Mouse (Mus musculus): ENCODE measurements around the gene Chl1. TPM values are rescaled to one million over a fixed set of nuclear protein-coding genes. Genes with fewer than 3 reads are reported as not detected.

Chl1 gene
- polyA plus RNA-seq, 1 experiment from 2014 or later: 0.86 TPM

GRCm38 (mm10) chr6:103677072-103677471 is 166.7 kb downstream of the Chl1 start:
- Histone ChIP-seq H3K9me3 (replicated peaks) (no peaks in the 10 kb centered on the region), H3K27ac (no peak overlapping the region), H3K27me3 (no peaks in the 10 kb centered on the region), H3K4me1 (0 out of 2 replicates have a peak, but pooled peaks cover 4% of the 10 kb centered on the region), H3K36me3 (no peaks in the 10 kb centered on the region), H3K4me3 (replicated peaks) (no peak overlapping the region), H3K9ac (no peak overlapping the region), H3K4me2 (no peak overlapping the region)
- 90% methylated on average over 1 of the region's 1 CpGs for WGBS
- no peak for ATAC-seq (replicated peaks; ENCODE audit: low FRiP score)

- Histone ChIP-seq H3K27ac (no peak overlapping the region), H3K9ac (no peak overlapping the region), H3K4me3 (replicated peaks) (no peak overlapping the region), H3K36me3 (no peaks in the 10 kb centered on the region), H3K4me2 (no peak overlapping the region), H3K4me1 (no peaks in the 10 kb centered on the region), H3K27me3 (no peaks in the 10 kb centered on the region), H3K9me3 (replicated peaks) (no peaks in the 10 kb centered on the region)
- 18% methylated on average over 8 of the region's 8 CpGs for WGBS
- peak; percentile 60 for ATAC-seq (replicated peaks; ENCODE audit: low FRiP score)
Observed at GRCm38 (mm10) chr6:103682854-103683574, 172.6 kb downstream of the Chl1 start.

- Histone ChIP-seq H3K27me3 (no peaks in the 10 kb centered on the region), H3K36me3 (no peaks in the 10 kb centered on the region), H3K9me3 (replicated peaks) (no peaks in the 10 kb centered on the region), H3K9ac (no peak overlapping the region), H3K4me1 (no peaks in the 10 kb centered on the region; the same call in 1 of the 2 replicates), H3K4me2 (no peak overlapping the region), H3K4me3 (replicated peaks) (no peak overlapping the region), H3K27ac (no peak overlapping the region)
- no peak; the same call in 1 of the 2 replicates for ATAC-seq (replicated peaks; ENCODE audit: low FRiP score)
- 46% methylated on average over 3 of the region's 3 CpGs for WGBS
Observed at GRCm38 (mm10) chr6:103692511-103692910, 182.1 kb downstream of the Chl1 start.

GRCm38 (mm10) chr6:103697349-103698028 is 187.1 kb downstream of the Chl1 start:
- no peak overlapping the region for H3K27ac ChIP-seq
- H3K4me3 ChIP-seq (replicated peaks): no peak overlapping the region
- H3K4me2 ChIP-seq: no peak overlapping the region
- H3K9ac ChIP-seq: no peak overlapping the region
- no peaks in the 10 kb centered on the region for H3K27me3 ChIP-seq
- no peaks in the 10 kb centered on the region for H3K36me3 ChIP-seq
- H3K4me1 ChIP-seq: no peaks in the 10 kb centered on the region; the same call in 1 of the 2 replicates
- no peak for ATAC-seq (replicated peaks; ENCODE audit: low FRiP score)
- WGBS: 57% methylated on average over 7 of the region's 7 CpGs
- no peaks in the 10 kb centered on the region for H3K9me3 ChIP-seq (replicated peaks)

- Histone ChIP-seq H3K4me1 (no peaks in the 10 kb centered on the region), H3K27me3 (no peaks in the 10 kb centered on the region), H3K27ac (no peak overlapping the region), H3K9me3 (replicated peaks) (no peaks in the 10 kb centered on the region), H3K4me3 (replicated peaks) (no peak overlapping the region), H3K4me2 (no peak overlapping the region), H3K36me3 (no peaks in the 10 kb centered on the region), H3K9ac (no peak overlapping the region)
- WGBS: 88% methylated on average over 1 of the region's 1 CpGs
- ATAC-seq (replicated peaks; ENCODE audit: low FRiP score): no peak
Observed at GRCm38 (mm10) chr6:103699482-103699881, 189.1 kb downstream of the Chl1 start.

GRCm38 (mm10) chr6:103699895-103700294 is 189.5 kb downstream of the Chl1 start:
- Histone ChIP-seq H3K27ac (no peak overlapping the region), H3K36me3 (no peaks in the 10 kb centered on the region), H3K4me1 (no peaks in the 10 kb centered on the region), H3K27me3 (no peaks in the 10 kb centered on the region), H3K4me2 (no peak overlapping the region), H3K4me3 (replicated peaks) (no peak overlapping the region), H3K9ac (no peak overlapping the region), H3K9me3 (replicated peaks) (no peaks in the 10 kb centered on the region)
- WGBS: 69% methylated on average over 1 of the region's 1 CpGs
- ATAC-seq (replicated peaks; ENCODE audit: low FRiP score): no peak

GRCm38 (mm10) chr6:103700336-103700735 is 189.9 kb downstream of the Chl1 start:
- WGBS: 52% methylated on average over 7 of the region's 7 CpGs
- no peak overlapping the region for H3K4me2 ChIP-seq

GRCm38 (mm10) chr6:103706366-103706765 is 196.0 kb downstream of the Chl1 start:
- Histone ChIP-seq H3K9ac (no peak overlapping the region), H3K27me3 (no peaks in the 10 kb centered on the region), H3K36me3 (no peaks in the 10 kb centered on the region), H3K9me3 (replicated peaks) (no peaks in the 10 kb centered on the region), H3K4me3 (replicated peaks) (no peak overlapping the region), H3K27ac (no peak overlapping the region), H3K4me1 (no peaks in the 10 kb centered on the region), H3K4me2 (no peak overlapping the region)
- 80% methylated on average over 3 of the region's 3 CpGs for WGBS
- no peak for ATAC-seq (replicated peaks; ENCODE audit: low FRiP score)

More at GRCm38 (mm10) chr6:103700336-103700735, 189.9 kb downstream of the Chl1 start:
- H3K27ac ChIP-seq: no peak overlapping the region
- ATAC-seq (replicated peaks; ENCODE audit: low FRiP score): no peak
- H3K4me3 ChIP-seq (replicated peaks): no peak overlapping the region
- no peak overlapping the region for H3K9ac ChIP-seq
- no peaks in the 10 kb centered on the region for H3K9me3 ChIP-seq (replicated peaks)
- no peaks in the 10 kb centered on the region for H3K36me3 ChIP-seq
- H3K4me1 ChIP-seq: no peaks in the 10 kb centered on the region
- H3K27me3 ChIP-seq: no peaks in the 10 kb centered on the region

- H3K4me1 ChIP-seq: no peaks in the 10 kb centered on the region
- no peaks in the 10 kb centered on the region for H3K9me3 ChIP-seq (replicated peaks)
- no peak overlapping the region for H3K27ac ChIP-seq
- H3K4me2 ChIP-seq: no peak overlapping the region
- ATAC-seq (replicated peaks; ENCODE audit: low FRiP score): no peak
- H3K27me3 ChIP-seq: no peaks in the 10 kb centered on the region
- H3K9ac ChIP-seq: no peak overlapping the region
- no peaks in the 10 kb centered on the region for H3K36me3 ChIP-seq
- no peak overlapping the region for H3K4me3 ChIP-seq (replicated peaks)
Observed at GRCm38 (mm10) chr6:103739291-103739690, 228.9 kb downstream of the Chl1 start.

- no peak overlapping the region for H3K27ac ChIP-seq
- H3K4me1 ChIP-seq: no peaks in the 10 kb centered on the region
- H3K9ac ChIP-seq: no peak overlapping the region
- H3K36me3 ChIP-seq: no peaks in the 10 kb centered on the region
- 62% methylated on average over 3 of the region's 3 CpGs for WGBS
- H3K27me3 ChIP-seq: no peaks in the 10 kb centered on the region
- H3K4me3 ChIP-seq (replicated peaks): no peak overlapping the region
- no peak overlapping the region for H3K4me2 ChIP-seq
- no peak for ATAC-seq (replicated peaks; ENCODE audit: low FRiP score)
- H3K9me3 ChIP-seq (replicated peaks): no peaks in the 10 kb centered on the region
Observed at GRCm38 (mm10) chr6:103742784-103743183, 232.4 kb downstream of the Chl1 start.

GRCm38 (mm10) chr6:103746103-103746502 is 235.7 kb downstream of the Chl1 start:
- no peak overlapping the region for H3K9ac ChIP-seq
- 34% methylated on average over 4 of the region's 4 CpGs for WGBS
- no peak for ATAC-seq (replicated peaks; ENCODE audit: low FRiP score)
- no peak overlapping the region for H3K27ac ChIP-seq
- H3K36me3 ChIP-seq: no peaks in the 10 kb centered on the region
- no peaks in the 10 kb centered on the region for H3K9me3 ChIP-seq (replicated peaks)
- H3K4me2 ChIP-seq: no peak overlapping the region
- H3K27me3 ChIP-seq: no peaks in the 10 kb centered on the region
- H3K4me1 ChIP-seq: no peaks in the 10 kb centered on the region
- H3K4me3 ChIP-seq (replicated peaks): no peak overlapping the region

- Histone ChIP-seq H3K4me2 (no peak overlapping the region), H3K27me3 (no peaks in the 10 kb centered on the region), H3K4me3 (replicated peaks) (no peak overlapping the region), H3K9me3 (replicated peaks) (no peaks in the 10 kb centered on the region), H3K27ac (no peak overlapping the region), H3K4me1 (no peaks in the 10 kb centered on the region), H3K36me3 (no peaks in the 10 kb centered on the region), H3K9ac (no peak overlapping the region)
- 72% methylated on average over 16 of the region's 16 CpGs for WGBS
- ATAC-seq (replicated peaks; ENCODE audit: low FRiP score): no peak
Observed at GRCm38 (mm10) chr6:103749122-103749773, 238.9 kb downstream of the Chl1 start.

Measured in kidney, embryonic 15.5 days (tissue).